Mouse (Mus musculus) hindbrain, postnatal 0 days (tissue): Measurements from ENCODE around the gene Mfsd11. TPM values are rescaled to one million over a fixed set of nuclear protein-coding genes. Genes with fewer than 3 reads are reported as not detected.

Experiments used
- ATAC-seq: fragments of 200-750 bp; cut with Nextera tagmentation; 2 replicates; pipeline ENCODE4 v1.8.0; 2017; ENCODE audit warnings: mild to moderate bottlenecking, moderate TSS enrichment, moderate library complexity
- DNase-seq: peaks from one replicate; pipeline ENCODE4 v3.0.0-alpha.2; 2015; ENCODE audit warnings: low spot score
- H3K27ac ChIP-seq: fragments of 300-500 bp; sonication (generic); 2 replicates; pipeline ENCODE4 v1.5.1; 2014; ENCODE audit warnings: mild to moderate bottlenecking
- H3K27me3 ChIP-seq: fragments of 300-500 bp; sonication (generic); 2 replicates; pipeline ENCODE4 v1.6.1; 2014; ENCODE audit warnings: low read length, mixed read lengths; ENCODE audit not compliant: insufficient read depth
- H3K36me3 ChIP-seq: fragments of 300-500 bp; sonication (generic); 2 replicates; pipeline ENCODE4 v1.6.1; 2014; ENCODE audit warnings: low read length, mixed read lengths; ENCODE audit not compliant: insufficient read depth
- H3K4me1 ChIP-seq: fragments of 300-500 bp; sonication (generic); 2 replicates; pipeline ENCODE4 v1.6.1; 2014; ENCODE audit warnings: antibody characterized with exemption, low read length, mixed read lengths; ENCODE audit not compliant: insufficient read depth
- H3K4me2 ChIP-seq: fragments of 300-500 bp; sonication (generic); 2 replicates; pipeline ENCODE4 v1.6.1; 2014; ENCODE audit warnings: low read depth, mild to moderate bottlenecking, low read length, moderate library complexity, mixed read lengths
- H3K4me3 ChIP-seq: fragments of 300-500 bp; sonication (generic); 2 replicates; pipeline ENCODE4 v1.5.1; 2014; ENCODE audit warnings: low read length
- H3K9ac ChIP-seq: fragments of 300-500 bp; sonication (generic); replicated peaks from 2 replicates; pipeline ENCODE4 v1.6.1; 2014; ENCODE audit warnings: mild to moderate bottlenecking, low read length, moderate library complexity, mixed read lengths
- H3K9me3 ChIP-seq: fragments of 300-500 bp; sonication (generic); 2 replicates; pipeline ENCODE4 v1.6.1; 2016; ENCODE audit warnings: low read length, mixed read lengths
- CTCF ChIP-seq: IDR thresholded peaks from 2 replicates; pipeline ENCODE4 v1.5.1; 2016; ENCODE audit warnings: antibody characterized with exemption, control low read depth, low read depth
- WGBS: fragments of 180-500 bp; shearing (Covaris S2); extraction: QIAGEN DNeasy Blood & Tissue Kit; methylation state at CpG from one replicate; pipeline ENCODE4 v1.1.7; 2014; 5-methylcytosine and 5-hydroxymethylcytosine counted together
- polyA plus RNA-seq: library from polyadenylated mRNA; unstranded; fragments of >200 nt; fragmentation: Nextera tagmentation; extraction: Ambion mirVana; gene quantifications from 2 replicates; pipeline ENCODE4 v1.2.1, GENCODE M21; 2015
- total RNA-seq: library from RNA; depleted of rRNA; stranded (reverse); fragments of >200 nt; gene quantifications from 2 replicates; pipeline ENCODE4 v1.2.3, GENCODE M21; 2014; rRNA removed

Mfsd11 gene
- total RNA-seq (38.7 and 45.6 TPM in 2 replicates), polyA plus RNA-seq (56.8 and 62.8 TPM in 2 replicates)

DNA sequence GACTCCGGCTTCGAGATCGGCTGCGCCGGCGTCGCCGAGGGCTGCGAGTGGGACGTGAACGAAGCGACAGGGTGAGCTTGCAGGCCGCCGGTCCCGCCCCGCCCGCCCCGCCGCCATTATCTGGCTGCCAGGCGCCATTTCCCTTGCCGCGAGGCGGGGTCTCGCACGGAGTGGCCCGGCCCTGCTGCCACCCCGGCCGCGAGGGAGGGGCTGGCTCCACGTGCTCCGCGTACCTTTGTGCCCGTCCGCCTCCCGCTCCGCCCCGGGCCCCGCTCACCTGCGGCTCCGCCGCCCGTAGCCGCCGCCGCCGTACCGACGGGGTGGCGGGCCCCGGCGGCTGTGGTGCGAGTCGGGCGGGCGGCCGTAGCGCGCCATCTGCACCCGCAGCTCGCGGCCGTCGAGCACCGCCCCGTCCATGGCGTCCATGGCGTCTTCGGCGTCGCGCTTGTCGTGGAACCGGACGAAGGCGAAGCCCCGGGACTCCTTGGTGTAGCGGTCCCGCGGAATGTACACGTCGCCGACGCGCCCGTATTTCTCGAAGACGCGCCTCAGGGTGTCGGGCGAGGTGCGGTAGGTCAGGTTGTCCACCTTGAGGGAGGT is at the start of gene Mfsd11:
TSS of gene Mfsd11 (plus strand) at position 150 of the 600 bp plus-strand sequence.
- peak within 1 kb of the TSS; percentile 92 for H3K4me2 ChIP-seq
- H3K27ac ChIP-seq, result peak within 1 kb of the TSS; percentile 99
- H3K27me3 ChIP-seq, result no peaks in the 10 kb centered on the region
- no peaks in the 10 kb centered on the region; the same call in none of the 2 replicates for H3K4me1 ChIP-seq
- peak within 1 kb of the TSS; percentile 96 for H3K4me3 ChIP-seq
- DNase-seq (peak; percentile 81), ATAC-seq (peak; percentile 54)
- H3K36me3 ChIP-seq, result no peaks in the 10 kb centered on the region
- TF ChIP-seq CTCF, result no peak
- H3K9me3 ChIP-seq, result no peaks in the 10 kb centered on the region
- H3K9ac ChIP-seq, result peak within 1 kb of the TSS; percentile 90
- under 1% methylated on average over 74 of the region's 91 CpGs for WGBS

DNA sequence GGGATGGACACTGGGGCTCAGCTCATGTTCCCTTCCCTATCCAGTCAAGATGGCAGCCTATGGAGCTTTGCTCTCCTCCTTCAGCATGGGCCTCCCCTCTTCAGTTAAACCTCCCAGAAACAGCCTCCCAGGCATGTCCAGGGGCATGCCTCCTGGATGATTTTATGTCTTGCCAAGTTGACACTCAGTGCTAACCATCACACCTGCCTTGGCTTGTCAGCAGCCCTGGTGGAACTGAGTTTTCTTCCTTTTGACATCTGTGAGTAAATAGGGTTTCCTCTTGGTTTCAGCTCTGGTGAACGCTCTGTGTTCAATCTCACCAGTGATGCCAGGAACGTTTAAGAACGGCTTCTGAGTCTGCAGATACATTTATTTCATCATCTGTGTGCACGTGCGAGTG is 49.5 kb upstream of the Mfsd11 start:
- Histone ChIP-seq H3K27me3 (no peaks in the 10 kb centered on the region), H3K27ac (no peak overlapping the region), H3K9me3 (no peaks in the 10 kb centered on the region), H3K36me3 (no peaks in the 10 kb centered on the region), H3K9ac (no peak overlapping the region), H3K4me1 (peaks cover 4% of the 10 kb centered on the region; the same call in 1 of the 2 replicates), H3K4me2 (no peak overlapping the region), H3K4me3 (no peak overlapping the region)
- DNase-seq (no peak), ATAC-seq (no peak)
- 85% methylated on average over 5 of the region's 5 CpGs for WGBS
- no peak for TF ChIP-seq CTCF

DNA sequence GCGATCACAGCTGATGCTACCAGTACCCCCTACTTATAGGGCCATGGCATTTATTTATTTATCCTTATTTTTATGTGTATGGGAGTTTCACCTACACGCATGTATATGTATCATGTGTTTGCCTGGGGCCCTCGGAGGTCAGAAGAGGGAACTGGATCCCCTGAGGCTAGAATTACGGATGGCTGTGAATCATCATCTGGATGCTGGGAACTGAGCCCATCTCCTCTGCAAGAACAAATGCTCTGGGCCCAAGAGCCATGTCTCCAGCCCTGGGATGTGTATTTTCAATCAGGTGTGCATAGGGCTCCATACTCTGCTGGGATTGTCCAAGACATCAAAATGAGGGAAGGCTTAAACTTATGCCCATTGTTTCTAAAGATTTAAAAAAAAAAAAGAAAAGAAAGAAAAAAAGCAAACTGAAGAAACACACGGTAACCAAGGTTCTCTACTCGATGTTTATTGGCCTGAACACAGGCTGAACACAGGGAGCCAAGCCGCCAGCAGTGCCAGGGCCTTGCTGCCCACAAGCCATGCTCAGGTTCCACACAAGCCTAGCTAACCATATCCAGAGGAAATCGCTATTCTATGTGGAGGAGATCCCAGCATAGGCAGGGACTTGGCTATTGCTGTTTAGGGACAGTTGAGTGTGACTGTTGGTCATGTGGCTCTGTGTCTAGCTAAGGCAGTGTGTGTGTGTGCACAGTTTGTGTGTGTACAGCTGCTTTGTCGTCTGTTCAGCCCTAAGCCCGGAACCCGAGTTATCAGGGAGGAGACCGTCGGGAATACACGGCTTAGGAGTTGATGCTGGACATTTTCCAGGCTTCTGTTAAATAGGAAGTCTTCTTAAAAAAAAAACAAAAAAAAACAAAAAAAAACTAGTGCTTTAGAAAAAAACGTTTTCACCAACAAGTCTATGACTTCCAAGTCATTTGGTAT is 45.8 kb upstream of the Mfsd11 start:
- WGBS, result 60% methylated on average over 15 of the region's 15 CpGs
- H3K9me3 ChIP-seq, result no peaks in the 10 kb centered on the region
- no peak overlapping the region for H3K9ac ChIP-seq
- DNase-seq (peak; percentile 43), ATAC-seq (no peak)
- H3K27me3 ChIP-seq, result no peaks in the 10 kb centered on the region
- no peaks in the 10 kb centered on the region for H3K36me3 ChIP-seq
- H3K27ac ChIP-seq, result no peak overlapping the region; the same call in 1 of the 2 replicates
- peaks cover 20% of the 10 kb centered on the region for H3K4me1 ChIP-seq
- no peak for TF ChIP-seq CTCF
- no peak overlapping the region for H3K4me2 ChIP-seq
- H3K4me3 ChIP-seq, result no peak overlapping the region

DNA sequence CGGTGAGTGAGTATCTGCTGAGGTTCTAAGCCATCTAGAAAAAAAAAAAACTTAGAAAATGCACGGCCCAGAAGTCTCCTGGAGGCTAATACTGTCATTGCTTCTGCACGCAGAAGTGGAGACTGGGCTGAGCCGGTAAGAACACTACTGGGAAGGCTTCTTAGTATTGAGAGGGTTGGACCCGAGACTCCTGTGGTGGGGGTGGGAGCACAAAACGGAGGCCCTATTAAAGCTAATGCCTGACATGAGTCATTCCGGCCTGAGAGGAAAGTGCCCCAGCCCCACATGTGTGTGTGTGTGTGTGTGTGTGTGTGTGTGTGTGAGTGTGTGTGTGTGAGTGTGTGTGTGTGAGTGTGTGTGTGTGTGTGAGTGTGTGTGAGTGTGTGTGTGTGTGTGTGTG is 45.1 kb upstream of the Mfsd11 start:
- Histone ChIP-seq H3K4me3 (no peak overlapping the region), H3K9me3 (no peaks in the 10 kb centered on the region), H3K27ac (no peak overlapping the region), H3K27me3 (no peaks in the 10 kb centered on the region), H3K4me1 (peaks cover 23% of the 10 kb centered on the region), H3K9ac (no peak overlapping the region), H3K4me2 (no peak overlapping the region), H3K36me3 (no peaks in the 10 kb centered on the region)
- no peak for DNase-seq
- ATAC-seq, result no peak
- WGBS, result 49% methylated on average over 7 of the region's 7 CpGs
- 0 out of 2 replicates have a peak, but pooled peaks have one; percentile 11 for TF ChIP-seq CTCF

GRCm38 (mm10) chr11:116807526-116807925 is 44.7 kb upstream of the Mfsd11 start:
- Histone ChIP-seq H3K27ac (peak overlapping the region; percentile 49), H3K9me3 (no peaks in the 10 kb centered on the region), H3K36me3 (no peaks in the 10 kb centered on the region), H3K9ac (0 out of 2 replicates have a peak overlapping the region, but pooled peaks have one; percentile 3), H3K4me3 (no peak overlapping the region), H3K4me1 (peaks cover 25% of the 10 kb centered on the region), H3K4me2 (no peak overlapping the region), H3K27me3 (no peaks in the 10 kb centered on the region)
- no peak for TF ChIP-seq CTCF
- WGBS, result 73% methylated on average over 3 of the region's 3 CpGs
- no peak for DNase-seq
- ATAC-seq, result no peak

GRCm38 (mm10) chr11:116807938-116808606 is 44.2 kb upstream of the Mfsd11 start:
- ATAC-seq, result no peak
- peak overlapping the region; percentile 54 for H3K27ac ChIP-seq
- TF ChIP-seq CTCF, result peak; percentile 94
- H3K9me3 ChIP-seq, result no peaks in the 10 kb centered on the region
- H3K4me2 ChIP-seq, result no peak overlapping the region
- DNase-seq, result peak; percentile 93
- H3K9ac ChIP-seq, result 0 out of 2 replicates have a peak overlapping the region, but pooled peaks have one; percentile 3
- WGBS, result 17% methylated on average over 7 of the region's 7 CpGs
- H3K36me3 ChIP-seq, result no peaks in the 10 kb centered on the region
- H3K27me3 ChIP-seq, result no peaks in the 10 kb centered on the region
- H3K4me3 ChIP-seq, result no peak overlapping the region
- H3K4me1 ChIP-seq, result peaks cover 30% of the 10 kb centered on the region
